Mouse (Mus musculus): ENCODE data around the gene Dapk2. TPM values are rescaled to one million over a fixed set of nuclear protein-coding genes. Genes with fewer than 3 reads are reported as not detected.

Gene Dapk2
- polyA plus RNA-seq, 1 experiment = 0.30 TPM

- TF ChIP-seq POLR2A (IDR thresholded peaks at IDR 0.05; ENCODE audit: low read depth, low read length) = no peak
- no peak for TF ChIP-seq CTCF (IDR thresholded peaks at IDR 0.05; ENCODE audit: borderline replicate concordance, insufficient read depth, low read length)
- H3K27ac ChIP-seq (ENCODE audit: insufficient read depth, low read length) = no peak overlapping the region
- H3K4me3 ChIP-seq (ENCODE audit: insufficient read depth, low read length) = no peak overlapping the region
- no peaks in the 10 kb centered on the region for H3K4me1 ChIP-seq (ENCODE audit: control insufficient read depth, insufficient read depth, low read length)
These were observed 136.2 kb downstream of the Dapk2 start for GRCm38 (mm10) chr9:66294227-66294626.

- H3K4me3 ChIP-seq (ENCODE audit: insufficient read depth, low read length) = no peak overlapping the region
- no peak overlapping the region for H3K27ac ChIP-seq (ENCODE audit: insufficient read depth, low read length)
- TF ChIP-seq CTCF (IDR thresholded peaks at IDR 0.05; ENCODE audit: borderline replicate concordance, insufficient read depth, low read length) = no peak
- TF ChIP-seq POLR2A (IDR thresholded peaks at IDR 0.05; ENCODE audit: low read depth, low read length) = no peak
- H3K4me1 ChIP-seq (ENCODE audit: control insufficient read depth, insufficient read depth, low read length) = no peaks in the 10 kb centered on the region
These were observed 137.0 kb downstream of the Dapk2 start for GRCm38 (mm10) chr9:66294980-66295410.

GRCm38 (mm10) chr9:66295577-66296120 lies 137.6 kb downstream of the Dapk2 start:
- TF ChIP-seq CTCF (IDR thresholded peaks at IDR 0.05; ENCODE audit: borderline replicate concordance, insufficient read depth, low read length) (no peak), POLR2A (IDR thresholded peaks at IDR 0.05; ENCODE audit: low read depth, low read length) (no peak)
- no peak overlapping the region for H3K27ac ChIP-seq (ENCODE audit: insufficient read depth, low read length)
- H3K4me1 ChIP-seq (ENCODE audit: control insufficient read depth, insufficient read depth, low read length) = no peaks in the 10 kb centered on the region
- H3K4me3 ChIP-seq (ENCODE audit: insufficient read depth, low read length) = no peak overlapping the region

GRCm38 (mm10) chr9:66298783-66299182 lies 140.8 kb downstream of the Dapk2 start:
- Histone ChIP-seq H3K4me3 (ENCODE audit: insufficient read depth, low read length) (no peak overlapping the region), H3K27ac (ENCODE audit: insufficient read depth, low read length) (no peak overlapping the region), H3K4me1 (ENCODE audit: control insufficient read depth, insufficient read depth, low read length) (no peaks in the 10 kb centered on the region)
- no peak for TF ChIP-seq CTCF (IDR thresholded peaks at IDR 0.05; ENCODE audit: borderline replicate concordance, insufficient read depth, low read length)
- no peak for TF ChIP-seq POLR2A (IDR thresholded peaks at IDR 0.05; ENCODE audit: low read depth, low read length)

- TF ChIP-seq POLR2A (IDR thresholded peaks at IDR 0.05; ENCODE audit: low read depth, low read length) (no peak), CTCF (IDR thresholded peaks at IDR 0.05; ENCODE audit: borderline replicate concordance, insufficient read depth, low read length) (no peak)
- no peak overlapping the region for H3K27ac ChIP-seq (ENCODE audit: insufficient read depth, low read length)
- H3K4me3 ChIP-seq (ENCODE audit: insufficient read depth, low read length) = no peak overlapping the region
- no peaks in the 10 kb centered on the region for H3K4me1 ChIP-seq (ENCODE audit: control insufficient read depth, insufficient read depth, low read length)
These were observed 142.5 kb downstream of the Dapk2 start for GRCm38 (mm10) chr9:66300448-66301027.

GRCm38 (mm10) chr9:66304320-66305090 lies 146.5 kb downstream of the Dapk2 start:
- no peak for TF ChIP-seq POLR2A (IDR thresholded peaks at IDR 0.05; ENCODE audit: low read depth, low read length)
- TF ChIP-seq CTCF (IDR thresholded peaks at IDR 0.05; ENCODE audit: borderline replicate concordance, insufficient read depth, low read length) = no peak
- H3K27ac ChIP-seq (ENCODE audit: insufficient read depth, low read length) = no peak overlapping the region
- H3K4me1 ChIP-seq (ENCODE audit: control insufficient read depth, insufficient read depth, low read length) = no peaks in the 10 kb centered on the region
- no peak overlapping the region for H3K4me3 ChIP-seq (ENCODE audit: insufficient read depth, low read length)

GRCm38 (mm10) chr9:66305121-66306112 lies 147.4 kb downstream of the Dapk2 start:
- H3K27ac ChIP-seq (ENCODE audit: insufficient read depth, low read length) = no peak overlapping the region
- TF ChIP-seq POLR2A (IDR thresholded peaks at IDR 0.05; ENCODE audit: low read depth, low read length) (no peak), CTCF (IDR thresholded peaks at IDR 0.05; ENCODE audit: borderline replicate concordance, insufficient read depth, low read length) (no peak)
- H3K4me3 ChIP-seq (ENCODE audit: insufficient read depth, low read length) = peak overlapping the region; percentile 32
- H3K4me1 ChIP-seq (ENCODE audit: control insufficient read depth, insufficient read depth, low read length) = no peaks in the 10 kb centered on the region

- Histone ChIP-seq H3K4me3 (ENCODE audit: insufficient read depth, low read length) (no peak overlapping the region), H3K27ac (ENCODE audit: insufficient read depth, low read length) (no peak overlapping the region), H3K4me1 (ENCODE audit: control insufficient read depth, insufficient read depth, low read length) (no peaks in the 10 kb centered on the region)
- TF ChIP-seq POLR2A (IDR thresholded peaks at IDR 0.05; ENCODE audit: low read depth, low read length) (no peak), CTCF (IDR thresholded peaks at IDR 0.05; ENCODE audit: borderline replicate concordance, insufficient read depth, low read length) (no peak)
These were observed 148.4 kb downstream of the Dapk2 start for GRCm38 (mm10) chr9:66306414-66306813.

GRCm38 (mm10) chr9:66307341-66307740 lies 149.3 kb downstream of the Dapk2 start:
- H3K27ac ChIP-seq (ENCODE audit: insufficient read depth, low read length) = no peak overlapping the region

More at GRCm38 (mm10) chr9:66307341-66307740, 149.3 kb downstream of the Dapk2 start:
- TF ChIP-seq POLR2A (IDR thresholded peaks at IDR 0.05; ENCODE audit: low read depth, low read length) (no peak), CTCF (IDR thresholded peaks at IDR 0.05; ENCODE audit: borderline replicate concordance, insufficient read depth, low read length) (no peak)
- Histone ChIP-seq H3K4me1 (ENCODE audit: control insufficient read depth, insufficient read depth, low read length) (no peaks in the 10 kb centered on the region), H3K4me3 (ENCODE audit: insufficient read depth, low read length) (no peak overlapping the region)
